Mouse (Mus musculus) heart, adult 2 months (tissue): Measurements from ENCODE around the gene Gm10577. TPM values are rescaled to one million over a fixed set of nuclear protein-coding genes. Genes with fewer than 3 reads are reported as not detected.

Source experiments
- DNase-seq, 2 experiments: peaks; one replicate each; pipeline ENCODE4 v3.0.0; 2021
- H3K27ac ChIP-seq: fragments of 200-600 bp; 2 replicates; pipeline ENCODE4 v1.8.1; 2022
- H3K27me3 ChIP-seq: fragments of 200-500 bp; 2 replicates; pipeline ENCODE4 v1.6.1; 2012; ENCODE audit warnings: mild to moderate bottlenecking, low read length, inconsistent platforms, mixed read lengths; ENCODE audit not compliant: control insufficient read depth, insufficient read depth
- H3K36me3 ChIP-seq: fragments of 200-500 bp; 2 replicates; pipeline ENCODE4 v1.6.1; 2012; ENCODE audit warnings: low read length, inconsistent platforms; ENCODE audit not compliant: control insufficient read depth, insufficient read depth
- H3K4me1 ChIP-seq: fragments of 200-500 bp; 2 replicates; pipeline ENCODE4 v1.6.1; 2011; ENCODE audit warnings: low read length; ENCODE audit not compliant: control insufficient read depth, insufficient read depth
- H3K4me3 ChIP-seq: fragments of 200-600 bp; 2 replicates; pipeline ENCODE4 v1.8.1; 2022
- H3K79me2 ChIP-seq: fragments of 200-500 bp; replicated peaks from 2 replicates; pipeline ENCODE4 v1.6.1; 2012; ENCODE audit warnings: mild to moderate bottlenecking, inconsistent platforms, low read length, moderate library complexity, mixed read lengths; ENCODE audit not compliant: control insufficient read depth, insufficient read depth
- H3K9ac ChIP-seq: fragments of 200-500 bp; 2 replicates; pipeline ENCODE4 v1.6.1; 2012; ENCODE audit warnings: low read depth, mild to moderate bottlenecking, control low read depth, inconsistent platforms, low read length, mixed read lengths
- CTCF ChIP-seq: fragments of 200-600 bp; IDR thresholded peaks from 2 replicates; pipeline ENCODE4 v1.8.1; 2022; ENCODE audit warnings: antibody characterized with exemption, mild to moderate bottlenecking, moderate library complexity
- EP300 ChIP-seq: fragments of 200-500 bp; IDR thresholded peaks from 2 replicates; pipeline ENCODE4 v1.6.1; 2011; ENCODE audit warnings: low read depth, low read length, control low read depth; ENCODE audit not compliant: insufficient read depth
- POLR2A ChIP-seq: fragments of 200-500 bp; IDR thresholded peaks from 2 replicates; pipeline ENCODE4 v1.6.1; 2011; ENCODE audit warnings: mild to moderate bottlenecking, low read depth, low read length, control low read depth; ENCODE audit not compliant: insufficient read depth
- WGBS: fragments of 180-500 bp; shearing (Covaris S2); methylation state at CpG from one replicate; pipeline ENCODE4 v1.1.7; 2018; 5-methylcytosine and 5-hydroxymethylcytosine counted together
- intact Hi-C: fragments of 180-260 bp; cut with DNase I; formaldehyde crosslinking; loops from one replicate; pipeline ENCODE4 v1.15.1; 2025
- polyA plus RNA-seq: library from polyadenylated mRNA; depleted of rRNA; stranded (reverse); fragments of >200 nt; gene quantifications from 2 replicates; pipeline ENCODE4 v1.2.3, GENCODE M21; 2012
- total RNA-seq, 2 experiments: library from RNA; stranded (reverse); gene quantifications; 2 replicates each; pipeline ENCODE4 v1.2.3; 2021

Gene Gm10577
- total and polyA plus RNA-seq, 3 experiments: not detected

DNA sequence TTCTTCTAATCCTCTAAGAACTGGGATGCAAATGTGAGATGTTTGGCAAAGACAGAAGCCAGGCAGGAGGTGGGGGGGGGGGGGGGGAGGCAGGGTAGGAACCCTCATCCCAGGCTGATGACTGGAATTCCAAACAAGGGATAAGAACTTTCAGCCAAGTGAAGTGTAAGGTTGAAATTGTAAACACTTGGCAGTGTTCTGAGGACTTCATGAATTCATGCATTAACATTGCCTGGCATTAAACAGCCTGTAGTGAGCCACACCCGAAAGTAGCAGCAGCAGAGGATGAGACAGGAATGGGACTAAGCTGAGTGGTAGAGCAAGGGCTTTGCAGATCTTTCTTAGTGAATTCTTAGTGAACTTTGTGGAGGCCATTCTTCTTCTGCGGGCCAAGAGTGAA, 6.5 kb upstream of the Gm10577 start:
- WGBS: 75% methylated on average over 2 of the region's 2 CpGs
- Histone ChIP-seq H3K79me2 (no peaks in the 10 kb centered on the region), H3K4me3 (no peak overlapping the region), H3K4me1 (no peaks in the 10 kb centered on the region), H3K36me3 (no peaks in the 10 kb centered on the region), H3K9ac (no peak overlapping the region), H3K27ac (no peak overlapping the region), H3K27me3 (no peaks in the 10 kb centered on the region)
- TF ChIP-seq POLR2A (no peak), CTCF (no peak), EP300 (no peak)
- intact Hi-C loops: no loop called here
- DNase-seq: no peak

DNA sequence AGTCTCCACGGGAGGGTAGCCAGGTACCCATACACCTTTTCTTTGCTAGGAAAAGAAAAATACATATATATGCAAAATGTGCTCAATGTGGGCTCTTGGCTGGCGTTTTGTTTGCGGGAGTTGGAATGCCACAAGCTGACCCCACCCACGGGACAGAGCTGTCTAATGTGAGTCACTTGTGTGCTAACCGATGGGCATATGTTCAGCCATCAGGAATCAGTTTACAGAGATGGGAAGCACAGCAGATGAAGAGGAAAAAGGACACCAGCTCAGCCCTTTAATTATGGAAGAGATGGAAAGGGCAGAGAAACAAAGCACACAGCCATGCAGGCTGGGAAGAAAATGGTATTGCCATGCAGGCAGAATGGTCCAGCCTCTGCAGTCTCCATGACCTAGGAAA, 6.1 kb upstream of the Gm10577 start:
- DNase-seq: no peak
- Histone ChIP-seq H3K4me1 (no peaks in the 10 kb centered on the region), H3K27ac (no peak overlapping the region), H3K36me3 (no peaks in the 10 kb centered on the region), H3K4me3 (no peak overlapping the region), H3K27me3 (no peaks in the 10 kb centered on the region), H3K9ac (no peak overlapping the region), H3K79me2 (no peaks in the 10 kb centered on the region)
- intact Hi-C loops: no loop called here
- TF ChIP-seq EP300: no peak
- TF ChIP-seq POLR2A: no peak
- no peak for TF ChIP-seq CTCF
- 74% methylated on average over 5 of the region's 5 CpGs for WGBS

DNA sequence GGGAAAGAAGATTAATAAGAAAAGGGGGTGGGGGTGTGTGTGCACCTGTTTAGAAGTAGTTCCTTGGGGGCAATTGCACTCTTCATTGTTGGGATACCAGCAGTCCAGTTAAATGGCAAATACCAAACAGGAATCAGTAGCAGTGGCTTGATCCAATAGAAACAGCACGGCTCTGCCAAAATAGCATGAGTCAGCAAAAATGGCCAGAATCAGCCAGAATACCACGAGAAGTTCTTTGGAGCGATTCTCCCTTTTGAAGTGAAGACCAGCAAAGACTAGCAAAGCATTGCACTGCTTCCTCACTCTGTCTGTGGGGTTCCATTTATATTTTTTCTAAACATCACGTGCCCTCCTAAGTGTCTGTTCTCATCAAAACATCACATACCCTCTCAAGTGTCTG, 2.7 kb downstream of the Gm10577 start:
- intact Hi-C loops: no loop called here
- no peak overlapping the region for H3K4me3 ChIP-seq

DNA sequence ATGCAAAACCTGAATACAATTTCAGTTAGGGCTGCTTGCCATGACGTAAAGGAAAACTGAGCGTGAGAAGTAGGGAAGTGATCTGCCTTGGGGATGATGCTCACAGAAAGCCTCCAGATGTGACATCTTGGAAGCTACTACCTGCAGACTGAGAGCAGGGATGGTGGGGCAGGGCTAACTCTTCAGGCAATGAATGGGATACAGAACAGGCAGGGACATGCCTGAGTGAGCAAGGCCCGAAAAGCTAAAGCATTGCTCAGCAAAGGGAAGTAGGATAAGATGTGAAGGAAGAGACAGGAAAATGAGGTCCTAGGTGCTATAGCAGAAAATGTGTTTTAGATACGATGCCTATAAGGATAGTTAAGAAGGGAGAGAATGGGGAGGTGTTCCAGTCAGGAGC, 11.4 kb downstream of the Gm10577 start:
- no peak for TF ChIP-seq POLR2A
- no peak for TF ChIP-seq CTCF
- no peak for TF ChIP-seq EP300
- Histone ChIP-seq H3K36me3 (no peaks in the 10 kb centered on the region), H3K4me1 (no peaks in the 10 kb centered on the region), H3K27ac (no peak overlapping the region), H3K9ac (no peak overlapping the region), H3K79me2 (no peaks in the 10 kb centered on the region), H3K4me3 (no peak overlapping the region), H3K27me3 (no peaks in the 10 kb centered on the region)
- WGBS: 91% methylated on average over 4 of the region's 4 CpGs
- intact Hi-C loops: no loop called here
- no peak for DNase-seq

More for the DNA sequence above, 2.7 kb downstream of the Gm10577 start:
- H3K9ac ChIP-seq: no peak overlapping the region
- H3K27me3 ChIP-seq: no peaks in the 10 kb centered on the region
- no peaks in the 10 kb centered on the region for H3K4me1 ChIP-seq
- no peak for DNase-seq
- H3K27ac ChIP-seq: no peak overlapping the region
- H3K79me2 ChIP-seq: no peaks in the 10 kb centered on the region
- no peak for TF ChIP-seq CTCF
- TF ChIP-seq POLR2A: no peak
- no peak for TF ChIP-seq EP300
- 84% methylated on average over 4 of the region's 4 CpGs for WGBS
- no peaks in the 10 kb centered on the region for H3K36me3 ChIP-seq

DNA sequence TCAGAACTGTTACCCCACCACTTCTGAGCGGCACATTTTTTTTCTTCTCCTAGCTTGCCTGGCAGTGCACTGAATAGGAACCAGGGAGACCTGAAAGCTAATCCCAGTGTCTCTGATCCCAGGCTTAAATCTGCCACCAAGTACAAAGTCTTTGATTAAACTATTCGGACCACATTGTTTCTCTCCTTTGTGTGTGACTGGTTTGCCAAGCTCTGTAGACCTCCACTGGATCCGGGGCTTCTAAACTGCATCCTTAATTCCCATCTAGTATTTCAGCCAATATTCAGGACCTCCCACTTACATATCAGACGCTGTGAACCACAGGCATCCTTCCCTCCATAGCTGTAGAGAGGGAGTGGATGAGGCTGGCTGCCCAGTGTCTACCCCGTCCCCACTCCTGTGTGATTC, 12.1 kb downstream of the Gm10577 start:
- no peak overlapping the region for H3K9ac ChIP-seq
- no peaks in the 10 kb centered on the region for H3K4me1 ChIP-seq
- no peaks in the 10 kb centered on the region for H3K27me3 ChIP-seq
- 82% methylated on average over 5 of the region's 5 CpGs for WGBS
- H3K36me3 ChIP-seq: no peaks in the 10 kb centered on the region
- TF ChIP-seq POLR2A: no peak
- no peak for TF ChIP-seq EP300
- no peak for TF ChIP-seq CTCF
- H3K79me2 ChIP-seq: no peaks in the 10 kb centered on the region
- H3K27ac ChIP-seq: no peak overlapping the region
- DNase-seq: no peak
- H3K4me3 ChIP-seq: no peak overlapping the region
- intact Hi-C loops: no loop called here

DNA sequence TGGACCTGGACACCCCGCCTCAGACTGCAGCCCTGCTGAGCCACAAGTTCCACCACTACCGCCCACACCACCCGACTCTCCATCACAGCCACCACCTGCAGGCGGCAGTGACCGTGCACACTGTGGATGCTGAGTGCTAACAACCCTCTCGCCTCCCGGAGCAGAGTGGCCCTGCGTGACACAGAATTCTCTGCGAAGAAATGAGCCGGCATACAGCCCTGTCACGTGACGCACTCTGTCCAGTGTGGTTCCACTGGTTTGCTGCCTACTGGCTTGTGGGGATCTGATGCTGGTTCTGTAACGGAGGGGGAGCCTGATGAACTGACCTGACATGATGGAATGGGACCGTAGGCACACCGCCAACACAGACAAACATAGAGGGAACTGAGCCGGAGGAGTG, 17.5 kb downstream of the Gm10577 start:
- no peak for DNase-seq
- Histone ChIP-seq H3K9ac (no peak overlapping the region), H3K4me3 (no peak overlapping the region), H3K79me2 (no peaks in the 10 kb centered on the region), H3K4me1 (no peaks in the 10 kb centered on the region), H3K27ac (no peak overlapping the region), H3K27me3 (no peaks in the 10 kb centered on the region), H3K36me3 (no peaks in the 10 kb centered on the region)
- intact Hi-C loops: no loop called here
- TF ChIP-seq EP300: no peak
- TF ChIP-seq POLR2A: no peak
- no peak for TF ChIP-seq CTCF
- WGBS: 92% methylated on average over 16 of the region's 16 CpGs
